In the genomic region with DNA sequence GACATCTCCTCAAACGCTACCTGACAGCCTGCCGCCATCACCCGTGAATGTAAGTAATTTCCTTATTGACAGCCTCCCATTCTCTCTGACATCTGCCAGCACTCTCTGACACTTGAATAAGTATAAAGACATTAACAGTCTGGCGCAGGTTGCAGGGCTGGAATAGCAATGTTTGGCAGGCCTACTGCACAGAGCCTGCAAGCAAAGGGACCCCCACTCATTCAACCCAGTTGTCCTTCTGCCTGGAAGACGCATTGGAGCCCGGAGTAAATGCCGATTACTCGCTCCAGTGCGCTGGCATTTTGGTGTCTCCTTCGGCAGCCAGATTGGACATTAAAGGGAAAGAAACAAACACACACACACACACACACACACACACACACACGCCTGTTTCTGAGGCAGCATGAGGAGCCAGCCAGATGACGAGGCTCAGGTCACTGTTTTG, we compare ENCODE assay signal across 8 mouse cellular contexts.
DNase-seq lines count a peak whose midpoint lies in the region; ATAC-seq and TF ChIP-seq lines count a peak whose summit lies in the region.

No protein-coding gene starts in this region.

- no peak for TF ChIP-seq CTCF in left cerebral cortex, adult 2 months (IDR thresholded peaks at IDR 0.05)
- no peak for TF ChIP-seq CTCF in lung, postnatal 0 days (IDR thresholded peaks at IDR 0.05)

- intact Hi-C loops in left cerebral cortex, adult 2 months (cut with DNase I): no loop called here

- no peaks in the 10 kb centered on the region for H3K9me3 ChIP-seq in forebrain, embryonic 16.5 days (ENCODE audit: control insufficient read depth, low read length)
- H3K9me3 ChIP-seq in midbrain, embryonic 15.5 days: no peaks in the 10 kb centered on the region
- no peaks in the 10 kb centered on the region for H3K9me3 ChIP-seq in lung, postnatal 0 days (ENCODE audit: low read length)

- ATAC-seq in forebrain, embryonic 16.5 days: peak; percentile 96
- ATAC-seq in midbrain, embryonic 15.5 days (replicated peaks): peak; percentile 92
- no peak for ATAC-seq in lung, postnatal 0 days

- peak overlapping the region; percentile 19 for H3K4me2 ChIP-seq in forebrain, embryonic 16.5 days (ENCODE audit: low read length)
- peak overlapping the region; percentile 14 for H3K4me2 ChIP-seq in midbrain, embryonic 15.5 days
- H3K4me2 ChIP-seq in lung, postnatal 0 days (replicated peaks; ENCODE audit: low read depth, low read length): no peak overlapping the region

- no peaks in the 10 kb centered on the region for H3K27me3 ChIP-seq in forebrain, embryonic 16.5 days (replicated peaks; ENCODE audit: control insufficient read depth, insufficient read depth, low read length)
- no peaks in the 10 kb centered on the region for H3K27me3 ChIP-seq in midbrain, embryonic 15.5 days (replicated peaks)
- H3K27me3 ChIP-seq in lung, postnatal 0 days (replicated peaks; ENCODE audit: insufficient read depth, low read length): no peaks in the 10 kb centered on the region

- no peak for TF ChIP-seq EP300 in lung, postnatal 0 days (IDR thresholded peaks at IDR 0.05)

- no peaks in the 10 kb centered on the region for H3K36me3 ChIP-seq in forebrain, embryonic 16.5 days (ENCODE audit: control insufficient read depth, insufficient read depth)
- H3K36me3 ChIP-seq in midbrain, embryonic 15.5 days (replicated peaks): no peaks in the 10 kb centered on the region
- H3K36me3 ChIP-seq in lung, postnatal 0 days (ENCODE audit: insufficient read depth, low read length): no peaks in the 10 kb centered on the region

- 5% methylated on average over 12 of the region's 12 CpGs for WGBS in forebrain, embryonic 16.5 days
- 7% methylated on average over 12 of the region's 12 CpGs for WGBS in midbrain, embryonic 15.5 days
- WGBS in lung, postnatal 0 days: 56% methylated on average over 12 of the region's 12 CpGs

- peaks cover 26% of the 10 kb centered on the region for H3K4me1 ChIP-seq in forebrain, embryonic 16.5 days (replicated peaks; ENCODE audit: control insufficient read depth, insufficient read depth, low read length)
- H3K4me1 ChIP-seq in midbrain, embryonic 15.5 days: peaks cover 15% of the 10 kb centered on the region
- peaks cover 4% of the 10 kb centered on the region; the same call in 1 of the 2 replicates for H3K4me1 ChIP-seq in lung, postnatal 0 days (ENCODE audit: insufficient read depth, low read depth, low read length)

- H3K9ac ChIP-seq in forebrain, embryonic 16.5 days (replicated peaks; ENCODE audit: low read depth, low read length): peak overlapping the region; percentile 10; the same call in 1 of the 2 replicates
- peak overlapping the region; percentile 11; the same call in 1 of the 2 replicates for H3K9ac ChIP-seq in midbrain, embryonic 15.5 days
- H3K9ac ChIP-seq in lung, postnatal 0 days (replicated peaks; ENCODE audit: low read depth): no peak overlapping the region

- H3K4me3 ChIP-seq in left cerebral cortex, adult 2 months: peak overlapping the region; percentile 23; the same call in 1 of the 2 replicates
- no peak overlapping the region for H3K4me3 ChIP-seq in forebrain, embryonic 16.5 days (replicated peaks; ENCODE audit: low read length)
- H3K4me3 ChIP-seq in midbrain, embryonic 15.5 days: no peak overlapping the region
- H3K4me3 ChIP-seq in lung, postnatal 0 days (ENCODE audit: low read depth, low read length): no peak overlapping the region

- DNase-seq in left cerebral cortex, adult 2 months (ENCODE audit: extremely low spot score in 1 of 2, low spot score in 2 of 2): peak; percentile 20 to 25
- DNase-seq in left cerebral cortex, adult 11 months (ENCODE audit: low spot score): no peak
- DNase-seq in embryo, embryonic 10 days (ENCODE audit: low spot score): peak; percentile 30
- DNase-seq in adrenal gland, postnatal 36 days: no peak
- no peak for DNase-seq in adrenal gland, postnatal 14 days
- DNase-seq in lung, postnatal 0 days (ENCODE audit: low spot score): no peak

- peak overlapping the region; percentile 51 for H3K27ac ChIP-seq in left cerebral cortex, adult 2 months
- peak overlapping the region; percentile 91 for H3K27ac ChIP-seq in forebrain, embryonic 16.5 days (ENCODE audit: low read length)
- peak overlapping the region; percentile 67 for H3K27ac ChIP-seq in midbrain, embryonic 15.5 days
- H3K27ac ChIP-seq in lung, postnatal 0 days (ENCODE audit: low read length): no peak overlapping the region

Comparison
In these comparisons a context has a peak if more than half of its experiments do, and no peak if none do; other contexts are left out.
1. DNase-seq: peak in left cerebral cortex, adult 2 months (2 of 2) and embryo, embryonic 10 days (single experiment); none in left cerebral cortex, adult 11 months (single experiment), adrenal gland, postnatal 36 days (0 of 2), adrenal gland, postnatal 14 days (single experiment) and lung, postnatal 0 days (single experiment).